Mouse (Mus musculus): ENCODE measurements around the gene Phex. TPM values are rescaled to one million over a fixed set of nuclear protein-coding genes. Genes with fewer than 3 reads are reported as not detected.

The Phex gene
- polyA plus RNA-seq, 1 experiment from 2014 or later, result 2.2 TPM

DNA sequence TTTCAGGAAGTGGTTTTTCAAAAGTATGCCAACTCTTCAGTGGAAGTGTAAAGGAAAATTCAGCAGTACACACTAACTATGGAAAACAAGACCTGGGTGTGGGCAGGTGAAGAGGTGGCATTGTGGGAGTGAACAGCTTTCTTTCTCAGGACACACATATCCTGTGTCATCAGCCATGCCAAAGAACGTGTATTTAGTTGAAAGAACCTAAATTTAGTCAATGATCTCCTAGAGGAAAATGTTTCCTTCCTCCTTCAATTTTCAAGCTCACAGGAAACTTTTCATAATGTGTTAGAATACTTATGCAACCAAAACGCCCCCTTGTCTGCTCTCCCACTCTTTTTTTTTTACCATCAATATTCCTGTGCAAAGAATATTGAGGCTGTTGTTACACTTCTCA is 23.9 kb downstream of the Phex start:
- ATAC-seq (ENCODE audit: insufficient read depth), result no peak
- no peak for DNase-seq
- WGBS, result 46% methylated on average over 2 of the region's 2 CpGs
- Histone ChIP-seq H3K27me3 (ENCODE audit: insufficient read depth, low read length) (no peaks in the 10 kb centered on the region), H3K36me3 (ENCODE audit: insufficient read depth) (no peaks in the 10 kb centered on the region), H3K9ac (no peak overlapping the region), H3K4me3 (ENCODE audit: low read depth, low read length) (no peak overlapping the region), H3K27ac (ENCODE audit: low read depth) (no peak overlapping the region), H3K9me3 (ENCODE audit: low read depth, low read length) (no peaks in the 10 kb centered on the region), H3K4me1 (ENCODE audit: insufficient read depth) (no peaks in the 10 kb centered on the region), H3K4me2 (no peak overlapping the region)
- no peak for TF ChIP-seq CTCF (IDR thresholded peaks at IDR 0.05; ENCODE audit: low read depth)

DNA sequence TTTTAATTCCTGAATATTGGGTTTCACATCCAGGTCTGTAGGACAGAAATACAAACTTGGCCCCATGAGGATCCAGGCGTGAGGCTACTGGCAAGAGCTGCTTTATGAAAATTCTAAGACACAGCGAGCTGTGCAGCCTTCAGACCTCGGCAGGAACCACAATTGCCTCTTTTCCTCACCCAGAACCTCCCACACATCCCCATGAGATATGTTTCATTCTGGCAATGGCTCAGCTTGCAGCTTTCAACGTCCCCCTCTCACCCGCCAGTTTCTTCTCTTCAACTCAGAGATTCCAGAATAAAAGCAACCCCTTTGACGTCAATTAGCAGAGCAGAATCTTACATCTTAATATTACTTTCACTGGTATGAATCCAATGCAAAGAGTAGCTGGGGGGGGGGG is 25.0 kb downstream of the Phex start:
- 69% methylated on average over 6 of the region's 6 CpGs for WGBS
- Histone ChIP-seq H3K27ac (ENCODE audit: low read depth) (no peak overlapping the region), H3K9me3 (ENCODE audit: low read depth, low read length) (no peaks in the 10 kb centered on the region), H3K9ac (no peak overlapping the region), H3K36me3 (ENCODE audit: insufficient read depth) (no peaks in the 10 kb centered on the region), H3K4me2 (no peak overlapping the region), H3K4me1 (ENCODE audit: insufficient read depth) (no peaks in the 10 kb centered on the region), H3K4me3 (ENCODE audit: low read depth, low read length) (no peak overlapping the region), H3K27me3 (ENCODE audit: insufficient read depth, low read length) (no peaks in the 10 kb centered on the region)
- no peak for TF ChIP-seq CTCF (IDR thresholded peaks at IDR 0.05; ENCODE audit: low read depth)
- no peak for ATAC-seq (ENCODE audit: insufficient read depth)
- DNase-seq, result no peak

DNA sequence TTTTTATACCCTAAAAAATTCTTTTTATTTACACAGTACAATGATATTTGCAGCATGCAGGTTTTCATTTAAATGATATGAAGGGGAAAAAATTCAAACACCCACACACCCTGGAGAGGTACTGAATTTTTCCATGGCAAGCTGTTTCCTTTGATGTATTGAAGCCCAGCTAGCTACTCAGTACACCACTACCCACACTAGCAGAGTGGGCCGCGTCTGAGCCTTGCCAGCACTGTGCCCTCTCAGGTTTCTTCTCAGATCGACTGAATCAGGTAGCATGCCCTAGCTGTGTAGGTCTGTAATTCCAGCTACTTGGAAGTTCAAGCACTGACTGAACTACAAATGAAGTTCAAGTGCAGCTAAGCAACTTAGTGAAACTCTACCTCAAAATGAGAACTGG is 26.7 kb downstream of the Phex start:
- Histone ChIP-seq H3K27me3 (ENCODE audit: insufficient read depth, low read length) (no peaks in the 10 kb centered on the region), H3K4me2 (no peak overlapping the region), H3K9me3 (ENCODE audit: low read depth, low read length) (no peaks in the 10 kb centered on the region), H3K4me1 (ENCODE audit: insufficient read depth) (no peaks in the 10 kb centered on the region), H3K9ac (no peak overlapping the region), H3K36me3 (ENCODE audit: insufficient read depth) (no peaks in the 10 kb centered on the region), H3K27ac (ENCODE audit: low read depth) (no peak overlapping the region), H3K4me3 (ENCODE audit: low read depth, low read length) (no peak overlapping the region)
- TF ChIP-seq CTCF (IDR thresholded peaks at IDR 0.05; ENCODE audit: low read depth), result no peak
- DNase-seq (no peak), ATAC-seq (ENCODE audit: insufficient read depth) (no peak)
- 75% methylated on average over 3 of the region's 3 CpGs for WGBS

DNA sequence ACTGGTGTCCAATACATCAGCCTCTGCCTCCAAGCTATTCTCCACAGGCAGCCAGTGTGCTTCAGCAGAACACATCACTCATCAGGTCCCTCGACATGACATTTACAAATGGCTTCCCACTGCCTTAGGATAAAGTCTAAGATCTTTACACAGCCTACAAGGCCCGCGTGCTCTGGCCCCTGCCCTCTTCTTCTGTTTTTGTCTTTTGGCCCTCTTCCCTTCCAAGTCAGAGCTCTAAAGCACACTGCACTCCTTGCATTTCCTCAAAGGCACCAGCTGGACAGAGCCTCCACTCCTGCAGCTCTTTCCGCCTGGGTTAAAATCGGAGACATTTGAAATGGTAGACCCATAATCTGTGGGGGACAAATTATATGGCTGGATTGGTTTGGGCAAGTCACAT is 28.1 kb downstream of the Phex start:
- Histone ChIP-seq H3K27ac (ENCODE audit: low read depth) (no peak overlapping the region), H3K9me3 (ENCODE audit: low read depth, low read length) (no peaks in the 10 kb centered on the region), H3K36me3 (ENCODE audit: insufficient read depth) (no peaks in the 10 kb centered on the region), H3K9ac (no peak overlapping the region), H3K4me1 (ENCODE audit: insufficient read depth) (no peaks in the 10 kb centered on the region), H3K4me2 (no peak overlapping the region), H3K27me3 (ENCODE audit: insufficient read depth, low read length) (no peaks in the 10 kb centered on the region), H3K4me3 (ENCODE audit: low read depth, low read length) (no peak overlapping the region)
- WGBS, result 62% methylated on average over 5 of the region's 5 CpGs
- no peak for ATAC-seq (ENCODE audit: insufficient read depth)
- DNase-seq, result no peak
- TF ChIP-seq CTCF (IDR thresholded peaks at IDR 0.05; ENCODE audit: low read depth), result no peak

DNA sequence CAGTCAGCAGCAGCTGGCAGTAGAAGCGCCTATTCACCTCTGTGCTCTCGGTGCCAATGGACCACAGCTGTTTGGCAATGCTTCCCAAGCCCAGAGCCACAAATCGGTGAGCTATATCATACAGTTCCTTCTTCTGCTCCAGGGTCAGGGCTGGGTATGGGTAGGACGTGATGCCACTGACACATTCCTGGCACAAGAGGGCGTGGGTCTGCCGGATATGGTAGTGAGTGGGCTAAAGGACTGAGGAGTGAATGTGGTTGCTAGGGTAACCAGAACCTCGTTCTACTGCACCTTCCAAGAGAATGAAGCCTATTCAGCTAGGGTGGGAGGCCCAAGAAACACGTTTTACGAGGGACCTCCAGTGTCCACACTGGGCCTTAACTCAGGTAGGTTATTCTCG is 36.3 kb downstream of the Phex start:
- DNase-seq (peak; percentile 30), ATAC-seq (ENCODE audit: insufficient read depth) (peak; percentile 38; the same call in 1 of the 2 replicates)
- Histone ChIP-seq H3K4me1 (ENCODE audit: insufficient read depth) (no peaks in the 10 kb centered on the region), H3K27me3 (ENCODE audit: insufficient read depth, low read length) (no peaks in the 10 kb centered on the region), H3K4me3 (ENCODE audit: low read depth, low read length) (no peak overlapping the region), H3K27ac (ENCODE audit: low read depth) (no peak overlapping the region), H3K9me3 (ENCODE audit: low read depth, low read length) (no peaks in the 10 kb centered on the region), H3K9ac (no peak overlapping the region), H3K36me3 (ENCODE audit: insufficient read depth) (no peaks in the 10 kb centered on the region), H3K4me2 (no peak overlapping the region)
- 62% methylated on average over 10 of the region's 10 CpGs for WGBS
- peak; percentile 47 for TF ChIP-seq CTCF (IDR thresholded peaks at IDR 0.05; ENCODE audit: low read depth)

DNA sequence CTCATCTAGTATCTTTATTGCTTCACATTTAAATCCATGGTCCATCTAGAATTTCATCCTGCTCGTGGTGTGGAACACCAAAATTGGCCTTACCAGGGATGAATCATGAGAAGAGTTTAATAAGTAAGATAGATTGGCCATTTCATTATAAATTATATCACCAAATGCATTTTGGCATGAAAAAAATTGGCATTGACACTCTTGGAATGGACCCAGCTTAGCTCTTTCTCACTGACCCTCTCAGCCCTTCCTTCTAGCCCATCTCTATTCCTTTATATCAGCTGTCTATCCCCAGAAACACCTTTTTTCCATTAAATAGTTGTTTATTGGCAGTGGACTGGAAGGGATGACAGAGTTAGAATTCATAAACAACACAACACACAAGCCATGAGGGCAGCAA is 37.7 kb downstream of the Phex start:
- DNase-seq, result no peak
- no peak for ATAC-seq (ENCODE audit: insufficient read depth)

DNA sequence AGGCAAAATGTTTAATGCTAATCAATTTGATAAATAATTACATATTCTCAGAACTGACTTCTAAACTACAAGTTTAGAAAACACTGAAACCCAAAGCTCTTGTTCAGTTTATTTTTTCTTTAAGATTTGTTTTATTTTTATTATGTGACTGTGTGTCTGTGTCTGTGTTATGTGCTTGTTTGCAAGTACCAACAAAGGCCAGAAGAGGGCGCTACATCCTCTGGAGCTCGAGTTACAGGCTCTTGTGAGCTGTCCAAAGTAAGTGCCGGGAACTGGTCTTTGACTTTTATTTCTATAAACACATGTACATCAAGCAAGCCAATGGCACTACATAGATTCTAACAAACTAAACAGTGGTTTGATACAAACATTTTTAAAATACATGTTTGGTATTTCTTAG is 41.2 kb downstream of the Phex start:
- ATAC-seq (ENCODE audit: insufficient read depth) (no peak), DNase-seq (peak; percentile 8)
- Histone ChIP-seq H3K27me3 (ENCODE audit: insufficient read depth, low read length) (no peaks in the 10 kb centered on the region), H3K36me3 (ENCODE audit: insufficient read depth) (no peaks in the 10 kb centered on the region), H3K9ac (no peak overlapping the region), H3K4me2 (no peak overlapping the region), H3K9me3 (ENCODE audit: low read depth, low read length) (no peaks in the 10 kb centered on the region), H3K4me1 (ENCODE audit: insufficient read depth) (no peaks in the 10 kb centered on the region), H3K27ac (ENCODE audit: low read depth) (no peak overlapping the region), H3K4me3 (ENCODE audit: low read depth, low read length) (no peak overlapping the region)
- 66% methylated on average over 3 of the region's 3 CpGs for WGBS
- no peak for TF ChIP-seq CTCF (IDR thresholded peaks at IDR 0.05; ENCODE audit: low read depth)

More for the DNA sequence above, 37.7 kb downstream of the Phex start:
- TF ChIP-seq CTCF (IDR thresholded peaks at IDR 0.05; ENCODE audit: low read depth), result no peak
- H3K36me3 ChIP-seq (ENCODE audit: insufficient read depth), result no peaks in the 10 kb centered on the region
- H3K4me3 ChIP-seq (ENCODE audit: low read depth, low read length), result no peak overlapping the region
- no peaks in the 10 kb centered on the region for H3K9me3 ChIP-seq (ENCODE audit: low read depth, low read length)
- H3K4me1 ChIP-seq (ENCODE audit: insufficient read depth), result no peaks in the 10 kb centered on the region
- WGBS, result 63% methylated on average over 1 of the region's 1 CpGs
- no peak overlapping the region for H3K4me2 ChIP-seq
- no peak overlapping the region for H3K27ac ChIP-seq (ENCODE audit: low read depth)
- H3K27me3 ChIP-seq (ENCODE audit: insufficient read depth, low read length), result no peaks in the 10 kb centered on the region
- no peak overlapping the region for H3K9ac ChIP-seq

DNA sequence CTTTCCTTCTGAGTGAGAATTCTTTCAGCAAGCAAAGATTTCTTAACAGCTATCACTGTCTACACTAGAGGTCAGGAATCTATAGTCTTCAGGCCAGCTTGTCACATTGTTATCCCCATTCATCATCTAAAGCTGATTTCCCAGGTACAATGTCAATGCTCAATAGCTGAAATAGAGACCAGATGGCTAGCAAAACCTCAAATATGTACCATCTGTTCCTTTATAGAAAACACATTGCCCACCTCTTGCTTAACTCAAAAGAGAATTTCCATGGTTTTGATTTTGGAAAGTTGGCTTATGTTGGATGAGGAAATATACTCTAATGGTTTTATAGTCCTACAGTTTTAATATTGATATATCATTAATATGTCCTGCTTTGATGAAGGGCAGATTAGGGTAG is 45.9 kb downstream of the Phex start:
- H3K36me3 ChIP-seq (ENCODE audit: insufficient read depth), result no peaks in the 10 kb centered on the region
- no peaks in the 10 kb centered on the region for H3K27me3 ChIP-seq (ENCODE audit: insufficient read depth, low read length)
- no peaks in the 10 kb centered on the region for H3K9me3 ChIP-seq (ENCODE audit: low read depth, low read length)
- no peak for DNase-seq
- H3K9ac ChIP-seq, result no peak overlapping the region
- no peak overlapping the region for H3K4me2 ChIP-seq
- no peak overlapping the region for H3K27ac ChIP-seq (ENCODE audit: low read depth)
- no peaks in the 10 kb centered on the region for H3K4me1 ChIP-seq (ENCODE audit: insufficient read depth)
- H3K4me3 ChIP-seq (ENCODE audit: low read depth, low read length), result no peak overlapping the region
- no peak for TF ChIP-seq CTCF (IDR thresholded peaks at IDR 0.05; ENCODE audit: low read depth)
- no peak for ATAC-seq (ENCODE audit: insufficient read depth)

Data from lung, embryonic 14.5 days (tissue).